Mouse (Mus musculus): Measurements from ENCODE around the gene Foxs1.
A peak's percentile ranks its signal among the peaks of the same experiment; 100 is the strongest.

Foxs1 gene

DNA sequence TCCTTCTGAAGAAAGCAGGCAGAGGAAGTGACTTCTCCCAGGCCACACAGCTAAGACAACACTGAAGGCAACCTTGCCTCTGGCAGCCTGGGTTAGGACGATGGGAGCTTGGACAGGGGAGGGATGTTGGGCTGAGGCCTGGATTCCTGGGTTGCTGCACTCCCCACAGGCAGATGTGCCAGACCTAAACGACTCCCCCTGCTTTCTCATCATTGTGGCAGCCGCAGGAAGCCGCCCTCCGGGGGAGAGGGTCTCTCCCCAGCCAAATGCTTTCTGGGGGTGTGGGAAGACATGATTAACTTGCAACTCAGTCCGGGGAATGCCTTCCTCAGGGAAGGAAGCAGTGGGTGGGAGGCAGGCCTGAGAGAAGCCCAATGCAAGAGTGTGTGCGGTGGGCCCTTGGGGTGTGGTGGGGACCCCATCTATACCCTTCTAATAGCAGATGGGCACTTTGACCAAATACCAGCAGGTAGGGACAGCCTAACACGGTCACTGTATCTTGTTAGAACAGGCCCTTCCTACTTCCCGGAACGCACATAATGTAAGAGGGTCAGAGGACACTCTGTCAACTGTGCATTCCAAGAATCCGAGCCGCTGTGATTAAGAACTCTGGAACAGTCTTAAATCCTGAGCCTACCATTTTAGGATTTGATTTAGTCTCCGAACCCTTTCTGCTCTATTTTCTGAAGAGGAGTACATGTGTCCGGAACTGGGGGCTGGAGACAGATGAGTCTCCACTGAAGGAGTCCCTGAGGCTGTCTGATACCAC is 4.6 kb downstream of the Foxs1 start:
- DNase-seq (ENCODE audit: low spot score in 2 of 2), result no peak

DNA sequence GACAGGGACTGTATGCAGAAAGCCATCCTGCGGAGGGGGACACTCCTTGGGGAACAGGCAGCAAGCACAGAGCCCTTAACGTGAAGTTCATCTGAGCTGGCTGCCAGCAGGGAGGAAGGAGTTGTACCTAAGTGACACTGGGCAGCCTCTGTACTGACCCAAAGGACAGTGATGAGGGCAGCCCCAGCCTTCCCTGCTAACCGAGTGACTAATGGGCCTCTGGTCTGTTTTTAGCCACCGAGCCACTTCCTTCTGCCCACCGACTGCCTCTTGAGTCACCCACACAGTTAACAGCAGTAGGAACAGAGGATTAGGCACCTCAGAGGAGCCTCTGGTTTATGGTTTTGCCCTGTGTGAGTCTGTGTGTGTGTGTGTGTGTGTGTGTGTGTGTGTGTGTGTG is 5.6 kb downstream of the Foxs1 start:
- no peak for DNase-seq (ENCODE audit: low spot score in 2 of 2)

DNA sequence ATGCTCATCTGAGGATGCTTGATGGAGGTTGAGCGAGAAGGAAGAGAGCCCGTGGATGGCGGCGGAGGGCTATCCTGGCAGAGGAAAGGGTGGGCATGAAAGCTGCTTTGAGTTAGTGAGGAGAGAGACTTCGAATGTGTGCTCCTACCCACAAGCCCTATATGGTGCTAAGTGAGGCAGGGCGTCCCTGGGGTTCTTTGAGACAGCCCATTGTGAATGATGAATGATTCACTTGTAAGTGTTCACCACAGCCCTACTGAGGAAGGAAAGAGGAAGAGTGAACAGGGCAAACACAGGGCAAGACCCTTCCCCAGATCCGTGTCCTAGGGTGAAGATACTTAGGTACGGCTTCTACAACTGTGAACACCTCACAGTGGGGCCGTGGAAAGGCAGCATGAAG is 6.1 kb downstream of the Foxs1 start:
- no peak for DNase-seq (ENCODE audit: low spot score in 2 of 2)

DNA sequence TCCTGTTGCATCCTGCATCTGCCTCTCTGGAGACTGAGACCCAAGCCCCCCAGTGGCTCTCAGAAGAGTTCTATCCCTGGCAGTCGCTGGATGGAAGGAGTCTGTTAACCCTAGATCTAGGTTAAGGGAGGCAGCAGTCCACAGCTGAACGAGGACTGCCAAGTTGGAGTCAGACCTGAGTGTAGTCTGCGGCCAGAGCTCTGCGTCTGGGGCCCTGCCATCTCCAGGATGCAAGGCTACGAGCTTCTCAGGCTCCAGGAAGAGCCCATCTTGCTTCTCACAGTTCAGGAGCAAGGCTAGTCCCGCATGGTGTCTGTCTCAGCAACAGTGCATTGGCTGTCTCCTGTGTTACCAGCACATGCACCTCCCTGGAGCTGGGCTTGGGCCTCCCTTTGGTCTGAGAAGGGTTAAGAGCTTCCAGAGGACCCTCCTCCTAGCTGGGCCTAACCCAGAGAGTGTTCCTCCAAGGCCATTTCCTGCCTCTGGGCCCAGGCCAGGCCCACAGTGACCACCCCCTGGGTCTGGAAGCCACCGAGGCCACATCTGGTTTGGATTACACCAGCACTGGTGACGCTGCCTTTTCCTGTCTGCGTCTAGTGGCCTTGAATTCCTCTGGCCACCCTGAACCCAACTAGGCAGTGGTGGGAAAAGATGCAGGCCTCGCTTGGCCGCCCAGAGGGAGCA is 7.7 kb downstream of the Foxs1 start:
- DNase-seq (ENCODE audit: low spot score in 2 of 2), result no peak

DNA sequence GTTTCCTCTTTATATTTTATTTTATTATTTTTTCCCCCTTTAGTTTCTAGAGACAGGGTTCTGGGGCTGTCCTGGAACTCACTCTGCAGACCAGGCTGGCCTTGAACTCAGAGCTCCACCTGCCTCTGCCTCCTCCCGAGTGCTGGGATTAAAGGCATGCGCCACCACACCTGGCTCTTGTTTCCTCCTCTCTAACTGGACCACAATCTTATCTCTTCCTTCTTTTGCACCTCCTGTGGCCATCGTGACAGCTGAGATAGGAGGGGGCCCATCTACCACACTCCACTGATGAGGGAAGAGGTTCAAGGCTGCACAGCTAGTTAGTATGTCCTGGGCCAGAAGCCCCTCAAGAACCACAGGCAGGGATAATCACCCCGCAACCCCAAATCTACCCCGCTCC is 8.5 kb downstream of the Foxs1 start:
- no peak for DNase-seq (ENCODE audit: low spot score in 2 of 2)

DNA sequence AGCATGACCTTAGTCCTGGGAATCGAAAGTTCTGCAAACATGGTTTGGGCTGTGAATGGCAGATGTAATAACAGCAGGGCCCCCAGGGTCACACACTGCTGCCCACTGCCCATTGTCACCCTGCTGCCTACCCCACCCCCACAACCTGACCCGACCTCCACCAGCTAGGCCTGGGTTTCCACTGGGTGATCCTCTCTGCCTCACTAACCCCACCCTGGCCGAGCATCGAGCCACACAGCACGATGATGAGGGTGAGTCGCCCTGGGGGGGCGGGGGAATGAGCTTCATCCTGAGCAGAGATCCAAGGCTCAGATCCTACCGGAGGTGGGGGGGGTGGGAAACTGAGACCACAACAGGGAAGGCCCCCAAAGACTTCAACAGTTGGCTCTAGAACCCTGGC is 8.9 kb downstream of the Foxs1 start:
- no peak for DNase-seq (ENCODE audit: low spot score in 2 of 2)

DNA sequence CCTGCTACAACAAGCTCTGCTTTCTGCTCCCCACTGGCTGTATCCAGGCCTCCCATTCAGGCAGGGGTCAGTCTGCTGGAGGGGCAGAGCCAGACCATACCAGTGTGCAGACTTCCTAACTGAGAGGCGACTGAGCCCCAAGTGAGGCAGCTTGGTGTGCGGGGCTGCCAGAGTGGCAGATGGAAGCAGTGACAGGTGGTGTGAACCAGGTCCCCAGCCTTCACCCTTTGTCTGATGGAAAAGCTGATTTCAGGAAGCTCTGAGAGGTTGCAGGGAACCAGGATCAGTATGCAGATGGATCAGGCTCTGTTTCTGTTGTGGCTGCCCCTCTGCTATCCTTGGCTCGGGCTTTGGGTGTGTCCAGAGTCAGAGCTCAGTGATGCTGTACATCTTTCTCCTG is 9.4 kb downstream of the Foxs1 start:
- no peak for DNase-seq (ENCODE audit: low spot score in 2 of 2)

DNA sequence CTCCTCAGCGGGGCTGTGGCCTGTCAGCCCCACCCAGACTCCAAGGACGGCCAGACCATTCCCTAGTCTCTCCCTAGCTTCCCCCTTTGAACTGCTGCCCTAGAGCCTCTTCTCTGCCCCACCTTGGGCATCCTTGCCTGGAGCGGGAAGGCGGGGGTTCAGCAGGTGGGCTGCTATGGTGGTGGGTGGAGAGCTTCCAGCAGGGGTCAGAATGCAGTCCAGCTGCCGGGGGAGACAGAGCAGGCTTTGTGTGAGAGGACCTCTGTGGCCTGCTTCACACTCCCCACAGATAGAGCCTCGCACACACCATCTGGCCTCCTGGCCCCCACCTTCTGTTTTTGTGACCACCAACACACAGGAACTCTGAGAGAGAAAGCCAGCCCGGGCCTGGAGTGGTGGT is 10.6 kb downstream of the Foxs1 start:
- peak in 1 of 2 experiments; percentile 45 for DNase-seq (ENCODE audit: low spot score in 2 of 2)

DNA sequence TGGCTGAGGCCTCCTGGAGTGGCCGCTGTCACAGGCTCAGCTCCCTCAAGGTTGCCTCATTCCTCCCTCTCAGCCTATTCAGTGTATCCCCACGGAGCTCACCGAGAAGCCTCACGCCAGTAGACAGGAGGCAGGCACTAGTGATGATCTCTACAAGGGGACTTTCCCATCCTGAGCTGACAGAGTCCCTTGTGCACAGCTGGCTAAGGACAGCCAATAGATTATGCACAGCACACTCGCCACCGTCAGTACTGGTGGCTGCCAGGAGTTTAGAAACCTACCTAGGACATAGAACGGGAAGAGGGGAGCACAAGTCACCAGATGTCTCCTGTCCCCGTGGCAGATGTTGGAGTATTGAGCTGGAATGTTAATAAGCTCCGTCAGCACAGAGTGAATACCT is 15.3 kb downstream of the Foxs1 start:
- no peak for DNase-seq (ENCODE audit: low spot score in 2 of 2)

DNA sequence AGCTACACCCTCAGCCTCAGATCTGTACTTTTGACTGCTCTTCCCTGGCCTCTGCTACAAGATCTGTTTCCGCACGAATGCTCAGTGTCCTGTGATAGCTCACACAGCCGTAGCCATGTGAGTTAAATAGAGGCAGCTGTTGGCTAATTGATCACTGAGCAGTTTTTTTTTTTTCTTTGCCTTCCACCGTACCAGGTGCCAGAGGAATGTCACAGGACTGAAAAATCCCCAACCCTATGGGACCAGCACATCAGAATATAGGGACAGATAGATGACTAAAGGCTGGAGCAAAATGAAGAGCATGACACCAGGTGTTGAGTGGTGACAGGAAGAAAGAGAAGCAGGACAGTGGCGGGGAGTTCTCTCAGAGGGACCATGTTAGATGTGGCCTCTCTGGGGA is 16.9 kb downstream of the Foxs1 start:
- no peak for DNase-seq (ENCODE audit: low spot score in 2 of 2)

DNA sequence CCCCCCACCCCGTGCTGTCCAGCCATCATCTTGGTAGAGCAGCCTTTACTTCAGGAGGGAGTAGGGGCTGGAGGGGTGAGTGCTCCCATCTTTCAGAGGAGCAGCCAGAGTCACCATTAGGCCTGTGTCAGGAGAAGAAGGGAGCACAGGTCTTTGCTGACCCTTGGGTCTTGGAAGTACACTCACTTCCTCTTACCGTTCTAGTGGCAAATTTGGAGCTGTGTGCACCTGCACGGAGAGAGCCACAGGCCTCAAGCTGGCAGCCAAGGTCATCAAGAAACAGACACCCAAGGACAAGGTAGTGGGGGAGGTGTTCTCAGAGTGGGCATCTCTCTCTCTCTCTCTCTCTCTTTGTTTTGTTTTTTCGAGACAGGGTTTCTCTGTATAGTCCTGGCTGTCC is 17.6 kb downstream of the Foxs1 start:
- DNase-seq (ENCODE audit: low spot score in 2 of 2), result no peak

DNA sequence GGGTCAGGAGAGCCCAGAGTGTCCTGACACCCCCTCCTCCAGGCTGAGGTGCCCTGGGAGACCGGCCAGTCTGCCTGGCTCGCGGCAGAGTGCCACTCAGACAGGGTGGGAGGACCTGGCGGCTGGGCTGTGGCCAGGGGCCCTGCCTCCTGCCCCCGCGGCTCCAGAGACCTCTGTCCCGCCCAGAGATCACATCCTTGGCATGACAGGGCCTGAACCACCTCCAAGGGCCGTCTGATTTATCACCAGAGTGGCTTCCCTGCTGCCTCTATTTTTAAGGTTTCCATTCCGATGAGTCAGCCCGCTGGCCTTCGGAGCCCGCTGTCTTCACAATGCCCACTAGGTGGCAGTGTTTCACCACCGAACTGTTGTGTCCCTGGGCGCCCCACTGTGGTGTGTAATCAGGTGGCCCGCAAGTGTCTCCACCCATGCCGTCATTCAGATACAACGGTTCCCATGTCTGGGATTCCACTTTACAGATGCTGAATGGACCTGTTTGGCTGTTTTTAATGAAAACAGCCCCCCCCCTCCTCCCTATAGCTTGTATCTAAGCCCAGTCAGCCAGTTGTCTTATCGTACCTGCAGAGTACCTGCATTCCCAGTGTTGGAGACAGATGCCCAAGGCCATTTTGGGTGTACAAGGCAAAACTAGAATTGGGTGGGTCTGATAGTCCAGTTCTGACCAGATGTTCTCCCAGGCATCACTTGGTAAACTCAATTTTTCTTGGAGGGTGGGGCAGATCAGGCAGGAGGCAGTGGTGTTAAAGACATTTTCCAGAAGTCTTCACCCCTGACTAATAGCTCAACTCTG is 18.5 kb downstream of the Foxs1 start:
- DNase-seq (ENCODE audit: low spot score in 2 of 2), result peak; percentile 78 to 93

DNA sequence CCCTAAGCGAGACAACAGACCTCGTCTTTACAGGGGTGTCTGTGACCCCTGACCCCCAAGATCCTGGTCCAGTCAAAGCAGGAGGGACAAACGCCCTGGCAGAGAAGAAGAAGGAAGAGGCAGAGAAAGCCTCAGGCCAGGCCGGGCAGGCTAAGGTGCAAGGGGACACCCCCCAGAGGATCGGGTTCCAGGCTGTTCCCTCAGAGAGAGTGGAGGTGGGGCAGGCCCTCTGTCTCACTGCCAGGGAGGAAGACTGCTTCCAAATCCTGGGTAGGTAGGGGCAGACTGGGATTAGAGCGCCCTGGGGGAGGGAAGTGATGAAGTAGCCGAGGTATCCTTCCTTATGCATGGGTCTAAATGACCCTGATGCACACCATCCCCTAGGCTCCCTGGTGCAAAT is 19.5 kb downstream of the Foxs1 start:
- DNase-seq (ENCODE audit: low spot score in 2 of 2), result no peak

DNA sequence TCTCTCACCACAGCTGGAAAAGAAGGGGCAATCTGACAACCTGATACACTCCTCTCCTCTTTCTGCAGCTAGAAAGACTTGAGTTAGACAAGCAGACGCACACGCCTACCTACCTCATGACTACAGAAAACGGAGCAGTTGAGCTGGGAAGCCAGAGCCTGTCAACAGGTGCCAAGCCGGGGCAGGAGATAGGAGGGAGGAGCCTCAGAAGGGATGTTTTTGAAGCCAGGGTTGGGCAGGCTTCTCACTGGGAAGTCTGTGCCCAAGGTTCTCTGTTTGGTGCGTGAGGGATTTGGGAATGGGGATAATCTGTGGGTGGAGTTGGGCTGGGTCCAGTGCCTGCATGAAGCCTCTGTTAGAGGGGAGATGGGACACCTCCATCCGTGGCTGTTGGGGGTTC is 21.6 kb downstream of the Foxs1 start:
- no peak for DNase-seq (ENCODE audit: low spot score in 2 of 2)

DNA sequence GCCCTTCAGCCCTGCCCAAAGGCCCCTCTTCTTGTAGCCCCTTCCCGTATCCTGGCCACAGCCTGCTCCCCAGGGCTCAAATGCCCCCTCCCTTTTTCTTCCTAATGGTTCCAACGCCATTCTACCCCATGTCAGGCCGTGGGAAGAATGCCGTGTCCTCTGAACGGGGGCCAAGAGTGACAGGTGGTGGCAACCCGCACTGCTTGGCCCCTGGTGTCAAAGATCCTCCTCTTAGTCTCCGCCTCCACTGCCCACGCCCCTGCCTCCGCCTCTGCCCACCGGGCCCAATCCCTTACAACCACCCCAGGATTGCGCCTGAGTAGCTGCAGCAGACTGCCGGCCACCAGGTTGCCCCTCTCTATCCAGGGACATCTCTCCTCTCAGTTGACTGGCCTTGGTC is 22.0 kb downstream of the Foxs1 start, which contains the start of gene Mylk2:
Mylk2 (plus strand) TSS at position 322 of the 400 bp plus-strand sequence.
- DNase-seq (ENCODE audit: low spot score in 2 of 2), result peak in 1 of 2 experiments; percentile 49

DNA sequence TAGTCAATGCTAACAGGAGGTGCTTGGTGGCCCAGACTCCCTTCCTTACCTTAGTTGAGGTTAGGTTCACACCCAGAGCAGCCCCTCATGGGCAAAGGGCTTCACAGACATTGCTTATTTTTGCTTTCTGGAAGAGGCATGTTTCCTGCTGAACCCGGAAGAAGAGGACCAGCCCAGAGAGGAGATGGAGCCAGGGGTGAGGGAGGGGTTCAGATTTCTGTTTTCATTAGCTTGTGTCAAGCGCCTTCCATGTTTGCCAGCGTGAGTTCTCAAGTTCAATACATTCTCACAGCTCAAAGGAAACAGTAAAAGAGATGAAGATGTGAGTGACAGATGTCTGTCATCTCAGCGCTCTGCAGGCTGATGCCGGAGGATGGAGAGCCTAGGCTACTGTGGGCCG is 23.2 kb downstream of the Foxs1 start:
- DNase-seq (ENCODE audit: low spot score in 2 of 2), result no peak

DNA sequence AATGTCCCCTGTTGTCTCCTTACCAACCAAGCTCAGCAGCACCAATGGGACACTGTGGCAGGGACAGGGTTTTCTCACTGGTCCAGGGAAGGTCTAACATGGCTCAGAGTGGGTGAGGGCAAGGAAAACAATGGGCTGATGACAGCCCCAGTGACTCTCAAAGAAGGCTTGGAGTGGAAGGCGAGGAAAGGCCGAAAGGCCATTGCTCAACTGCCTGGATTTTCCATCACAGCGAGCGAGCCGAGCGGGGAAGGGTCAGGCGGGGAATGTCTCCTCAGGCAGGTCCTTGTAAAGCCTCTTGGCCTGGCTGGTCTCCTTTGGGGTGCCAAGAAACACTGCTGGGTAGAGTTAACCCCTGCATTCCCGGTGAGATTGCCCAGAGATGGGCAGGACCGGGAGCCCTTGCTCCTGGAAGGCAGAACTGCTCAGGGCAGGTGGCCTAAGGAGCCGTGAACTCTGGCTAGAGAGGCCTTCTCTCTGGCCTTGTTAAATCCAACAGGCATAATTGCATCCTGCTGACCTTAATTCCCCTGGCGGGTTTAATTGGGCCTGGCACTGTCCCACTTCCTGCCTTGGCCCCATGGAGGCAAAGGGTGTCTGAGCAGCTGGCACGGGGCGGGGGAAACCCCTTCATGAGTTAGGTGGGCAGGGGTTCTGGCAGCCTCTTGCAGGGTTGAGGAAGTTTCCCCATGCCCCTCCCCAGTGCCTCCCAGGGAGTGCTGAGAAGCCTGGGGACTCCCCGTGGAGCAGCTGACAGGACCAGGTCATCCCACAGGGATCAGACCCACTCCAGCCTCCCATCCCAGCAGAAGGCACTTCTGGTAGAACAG is 25.7 kb downstream of the Foxs1 start:
- DNase-seq (ENCODE audit: low spot score in 2 of 2), result no peak

DNA sequence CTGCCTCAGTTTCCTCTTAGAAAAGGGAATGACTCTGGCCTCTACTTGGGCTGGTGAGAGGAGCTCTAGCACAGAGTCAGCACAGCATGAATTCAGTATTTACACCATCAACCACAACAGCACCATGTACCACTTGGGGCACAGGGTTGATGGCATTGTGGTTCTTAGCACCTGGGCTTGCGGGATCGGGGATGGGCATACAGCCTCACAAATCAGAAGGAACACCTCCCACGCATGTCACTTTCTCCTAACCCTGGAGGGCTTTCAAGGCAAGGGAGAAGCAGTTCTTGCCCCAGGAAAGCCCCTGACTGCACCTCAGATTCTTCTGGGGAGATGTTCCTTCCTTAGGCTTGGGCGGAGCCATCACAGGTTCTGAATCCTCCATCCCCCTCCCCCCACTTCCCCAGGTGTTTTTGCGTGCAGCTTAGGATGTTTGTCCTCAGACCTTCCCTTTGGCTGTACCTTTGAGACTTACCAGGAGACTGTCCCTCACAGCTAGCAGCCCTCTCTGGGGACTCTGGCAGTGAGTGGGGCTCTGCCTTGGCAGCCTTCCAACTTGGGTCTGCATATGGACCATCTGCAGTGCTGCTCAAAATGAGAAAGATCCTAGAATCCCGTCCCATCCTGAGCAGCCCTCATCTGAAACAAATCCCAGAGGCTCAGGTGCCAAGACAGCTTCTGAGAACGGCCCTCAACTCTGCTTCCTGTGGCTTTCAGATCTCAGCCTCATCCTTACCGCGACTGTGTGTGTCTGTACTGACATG is 26.6 kb downstream of the Foxs1 start:
- DNase-seq (ENCODE audit: low spot score in 2 of 2), result no peak

DNA sequence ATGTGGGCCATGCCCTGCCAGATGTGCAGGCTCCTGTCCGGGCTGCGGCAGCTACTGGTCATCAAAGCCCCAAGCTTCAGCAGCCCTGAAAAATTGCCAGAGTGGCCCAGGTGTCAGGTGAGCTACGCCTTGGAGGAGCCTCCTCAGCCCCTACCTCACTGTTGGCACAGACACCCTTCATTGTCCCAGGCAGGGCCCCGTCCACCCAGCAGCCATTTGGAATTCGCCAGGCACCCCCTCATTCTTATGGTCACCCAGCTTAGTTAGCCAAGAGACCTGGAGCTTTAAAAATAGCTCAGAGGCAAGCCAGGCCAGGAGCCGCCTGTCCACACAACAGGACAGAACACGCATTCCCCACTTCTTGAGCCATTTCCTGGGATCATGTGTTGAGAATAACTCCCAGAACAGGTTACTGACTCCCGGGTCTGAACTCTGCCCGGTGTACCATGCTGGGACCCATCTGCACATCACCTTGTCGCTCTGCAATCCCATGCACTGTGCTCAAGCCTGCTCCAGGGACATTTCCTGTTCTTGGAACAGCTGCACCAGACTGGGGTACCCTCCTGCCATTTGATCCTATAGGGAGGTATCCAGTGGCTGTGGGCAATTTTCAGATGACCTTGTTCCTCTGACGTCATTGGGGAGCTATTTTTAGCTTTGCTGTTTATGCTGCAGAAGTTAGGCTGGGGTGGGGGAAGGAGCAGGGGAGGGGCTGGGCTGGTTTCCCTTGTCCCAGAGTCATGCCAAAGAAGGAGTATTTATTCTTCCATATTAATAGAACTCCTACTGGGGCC is 27.8 kb downstream of the Foxs1 start:
- no peak for DNase-seq (ENCODE audit: low spot score in 2 of 2)

DNA sequence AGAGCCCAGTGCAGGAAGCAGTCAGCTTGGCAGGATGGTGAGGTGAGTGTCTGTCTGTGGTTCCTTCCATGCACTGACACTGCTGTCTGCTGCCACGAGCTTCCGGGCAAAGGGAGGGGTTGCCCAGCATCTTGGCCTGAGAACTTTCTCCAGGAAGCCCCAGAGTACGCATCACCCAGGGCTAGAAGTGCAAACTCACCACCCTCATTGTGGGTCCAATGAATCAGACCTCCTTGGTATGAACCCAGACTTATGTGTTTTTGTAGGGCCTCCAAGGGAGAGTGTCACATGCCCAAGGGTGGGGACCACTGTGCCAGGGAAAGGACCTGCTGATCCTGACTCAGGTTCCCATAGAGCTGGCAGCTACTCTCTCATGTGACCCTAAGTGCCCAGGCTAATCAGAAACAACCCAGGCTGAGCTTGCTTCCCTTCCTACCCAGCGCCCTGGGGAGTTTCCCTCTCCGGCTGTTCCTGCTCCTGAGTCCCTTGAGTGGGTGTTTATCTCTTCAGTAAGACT is 28.8 kb downstream of the Foxs1 start:
- DNase-seq (ENCODE audit: low spot score in 2 of 2), result no peak
